Mouse (Mus musculus): ENCODE results near the gene Ccl24.

Gene Ccl24

DNA sequence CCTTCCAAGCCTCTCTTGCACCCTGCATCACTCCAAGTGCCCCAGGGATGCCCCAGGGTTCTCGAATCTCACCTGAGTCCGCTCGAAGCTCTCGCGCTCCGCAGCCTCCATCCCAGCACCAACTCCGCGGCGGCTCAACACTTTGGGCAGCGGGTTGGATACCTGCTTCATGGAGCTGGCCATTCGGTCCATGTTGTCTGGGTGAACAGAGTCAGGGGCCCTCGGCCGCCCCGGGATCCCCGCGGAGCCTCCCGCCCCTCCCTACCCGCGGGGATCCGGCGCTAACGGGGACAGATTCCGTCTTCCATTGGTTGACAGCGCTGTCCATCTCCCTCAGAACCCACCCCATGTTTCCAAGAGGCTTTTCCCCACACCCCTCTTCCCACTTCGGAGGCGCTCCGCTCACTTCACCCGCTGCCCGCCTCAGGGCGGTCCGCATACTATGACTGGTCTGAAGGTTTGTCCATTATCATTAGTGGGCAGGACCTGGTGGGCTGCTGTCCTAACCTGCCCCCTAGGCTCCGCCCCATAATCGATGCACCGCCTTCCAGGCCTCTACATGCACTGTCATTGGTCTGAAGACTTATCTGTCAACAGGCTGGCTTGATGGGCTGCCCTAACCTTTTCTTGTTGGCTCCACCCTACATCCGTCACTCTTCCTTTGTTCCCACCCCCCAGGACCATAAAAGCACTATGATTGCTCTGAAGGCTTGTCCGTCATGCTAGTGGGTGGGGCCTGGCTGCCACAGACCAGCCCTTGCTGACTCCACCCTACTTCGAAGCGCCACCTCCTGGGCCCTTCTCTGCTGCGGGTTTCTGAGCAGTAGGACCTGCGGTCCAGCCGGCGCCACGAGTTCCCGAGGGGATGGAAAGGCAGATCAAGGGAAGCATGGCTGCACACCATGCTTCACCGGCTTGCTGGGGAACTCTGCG is 27.7 kb downstream of the Ccl24 start, which contains the start of gene Hip1:
Gene Hip1, minus strand, starts transcription at position 256 of the 933 bp plus-strand sequence.
- peak; percentile 96 for DNase-seq

- no peak for DNase-seq
These were observed 28.8 kb downstream of the Ccl24 start for GRCm38 (mm10) chr5:135544032-135544558.

- DNase-seq: peak; percentile 27
These were observed 35.0 kb downstream of the Ccl24 start for GRCm38 (mm10) chr5:135537794-135538214.

DNA sequence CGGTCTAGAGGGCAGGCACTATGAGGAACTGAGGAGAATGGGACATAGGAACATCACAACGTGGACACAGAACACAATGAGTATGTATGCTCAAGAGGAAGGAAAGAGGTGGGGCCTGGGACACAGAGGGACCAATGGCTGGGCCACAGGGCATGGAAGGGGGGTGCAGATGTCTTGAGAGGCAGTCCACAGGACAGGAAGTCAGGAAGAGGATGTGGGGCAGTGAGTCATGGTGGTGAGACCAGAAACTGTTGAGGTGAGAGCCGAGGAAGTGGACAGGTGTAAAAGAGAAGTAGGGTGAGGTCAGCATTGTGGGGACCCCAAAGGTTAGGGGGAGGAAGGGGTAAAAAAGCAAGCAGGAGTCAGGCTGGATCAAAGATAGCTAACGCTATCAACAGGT is 35.5 kb downstream of the Ccl24 start:
- peak; percentile 21 for DNase-seq

DNA sequence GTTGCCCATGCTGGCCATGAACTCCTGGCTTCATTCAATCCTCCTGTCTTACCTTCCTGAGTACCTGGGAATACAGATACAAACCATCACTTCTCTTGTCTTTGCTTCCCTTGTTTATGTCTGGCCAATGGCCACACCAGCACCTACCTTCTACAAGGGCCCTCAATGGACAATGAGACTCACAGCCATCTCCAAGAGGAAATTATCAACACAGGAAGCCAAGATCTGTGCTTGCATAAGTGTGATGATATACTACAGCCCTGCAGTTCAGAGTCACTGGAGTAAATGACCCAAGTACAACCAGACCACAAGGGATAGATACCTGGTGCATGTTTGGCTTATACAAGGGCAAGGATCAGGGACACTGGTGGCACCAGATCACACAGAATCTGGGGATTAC is 37.0 kb downstream of the Ccl24 start:
- no peak for DNase-seq

DNA sequence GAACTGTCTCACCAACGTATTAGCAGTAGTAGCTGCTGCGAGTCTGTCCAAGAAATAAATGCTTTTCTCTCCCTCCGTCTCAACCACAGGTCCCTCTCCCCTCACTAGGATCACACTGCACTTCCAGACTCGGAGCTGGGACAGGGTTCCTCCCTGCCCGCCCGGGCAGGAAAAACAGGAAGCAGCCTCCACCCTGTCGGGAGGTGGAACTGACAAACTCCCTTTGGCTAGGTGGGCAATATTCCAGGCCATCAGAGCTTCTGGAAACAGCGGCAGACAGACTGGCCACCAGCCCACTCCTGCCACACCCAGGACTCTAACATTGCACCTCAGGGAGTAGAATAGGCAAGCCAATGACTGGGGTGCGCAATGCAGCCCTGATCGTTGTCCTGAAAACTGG is 39.4 kb downstream of the Ccl24 start:
- DNase-seq: no peak

DNA sequence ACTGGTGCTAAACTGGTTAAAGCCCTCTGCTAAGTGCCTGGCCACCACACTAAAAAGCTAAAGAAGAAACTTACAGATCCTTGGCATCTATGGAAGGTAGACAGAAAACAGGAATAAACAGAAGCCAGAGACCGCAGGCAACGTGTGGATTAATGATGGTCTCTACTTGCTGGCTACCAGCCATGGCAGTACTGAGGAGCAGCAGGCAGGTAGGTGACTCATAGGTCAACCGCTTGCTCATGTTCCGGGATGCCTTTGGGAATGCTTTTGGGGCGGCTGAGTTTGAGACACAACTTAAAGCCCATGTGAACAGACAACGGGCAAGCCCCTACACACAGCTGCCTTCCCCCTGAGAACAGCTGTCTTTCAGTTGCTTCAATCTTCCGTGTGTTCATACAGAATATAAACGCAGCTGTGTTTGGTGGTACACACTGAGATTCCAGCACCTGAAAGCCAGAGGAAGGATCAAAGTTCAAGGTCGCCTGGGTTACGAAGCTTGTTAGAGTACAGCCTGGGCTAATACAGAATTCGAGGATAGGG is 41.5 kb downstream of the Ccl24 start:
- no peak for DNase-seq

GRCm38 (mm10) chr5:135529964-135530363 is 42.9 kb downstream of the Ccl24 start:
- no peak for DNase-seq

DNA sequence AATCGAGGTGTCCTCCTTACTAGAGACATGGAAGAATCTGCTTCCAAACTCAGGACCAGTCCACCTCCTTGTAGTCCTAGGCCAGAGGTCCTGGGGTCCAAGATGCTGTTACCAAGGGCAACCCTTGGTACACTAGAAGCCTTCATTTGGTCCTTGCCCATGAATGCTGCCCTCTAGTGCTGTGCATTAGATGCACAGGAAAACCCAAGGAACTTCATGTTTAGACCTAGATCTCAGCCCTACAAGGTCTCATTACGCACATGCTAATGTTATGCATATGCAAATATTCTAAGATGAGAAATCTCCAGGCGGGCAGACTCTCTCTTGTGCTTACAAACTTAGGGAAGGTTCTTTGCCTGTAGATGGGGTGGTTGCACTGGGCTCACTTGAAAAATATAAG is 43.5 kb downstream of the Ccl24 start:
- no peak for DNase-seq

DNA sequence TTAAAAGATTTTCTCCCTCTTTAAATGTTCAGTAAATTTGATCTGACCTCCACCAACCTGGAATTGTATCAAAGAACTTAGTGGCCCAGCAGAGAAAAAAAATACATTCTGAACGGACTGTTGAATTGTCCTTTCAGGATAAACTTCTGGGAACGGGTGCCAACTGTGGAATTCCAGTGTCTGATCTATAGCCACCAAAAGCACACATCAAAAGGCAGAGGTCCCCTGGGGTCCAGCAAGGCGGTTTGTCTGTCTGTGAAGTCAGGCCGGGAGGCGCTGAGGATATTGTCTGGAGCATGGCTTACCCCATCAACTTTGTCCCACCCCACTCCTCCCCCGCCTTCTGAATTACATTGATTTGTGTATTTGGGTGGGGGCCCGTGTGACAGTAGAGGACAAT is 44.9 kb downstream of the Ccl24 start:
- DNase-seq: no peak

GRCm38 (mm10) chr5:135524660-135525560 is 47.9 kb downstream of the Ccl24 start:
- no peak for DNase-seq

DNA sequence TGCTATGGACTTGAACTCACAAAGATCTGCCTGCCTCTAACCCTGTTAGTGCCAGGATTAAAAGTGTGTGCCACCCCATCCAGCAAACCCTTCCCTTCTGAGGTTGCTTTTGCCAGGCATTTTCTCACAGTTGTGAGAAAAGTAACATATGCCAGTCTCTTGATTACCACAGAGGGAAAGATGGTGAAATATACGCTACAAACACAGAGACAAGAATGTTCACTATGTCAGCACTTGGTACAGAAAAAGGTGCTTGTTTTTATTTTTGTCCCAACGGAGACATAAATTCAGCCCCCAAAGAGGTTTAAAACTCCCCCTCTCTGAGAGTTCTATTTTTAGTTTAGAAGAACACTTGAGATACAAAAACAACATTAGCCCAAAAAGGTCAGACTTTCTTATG is 48.8 kb downstream of the Ccl24 start:
- DNase-seq: no peak

DNA sequence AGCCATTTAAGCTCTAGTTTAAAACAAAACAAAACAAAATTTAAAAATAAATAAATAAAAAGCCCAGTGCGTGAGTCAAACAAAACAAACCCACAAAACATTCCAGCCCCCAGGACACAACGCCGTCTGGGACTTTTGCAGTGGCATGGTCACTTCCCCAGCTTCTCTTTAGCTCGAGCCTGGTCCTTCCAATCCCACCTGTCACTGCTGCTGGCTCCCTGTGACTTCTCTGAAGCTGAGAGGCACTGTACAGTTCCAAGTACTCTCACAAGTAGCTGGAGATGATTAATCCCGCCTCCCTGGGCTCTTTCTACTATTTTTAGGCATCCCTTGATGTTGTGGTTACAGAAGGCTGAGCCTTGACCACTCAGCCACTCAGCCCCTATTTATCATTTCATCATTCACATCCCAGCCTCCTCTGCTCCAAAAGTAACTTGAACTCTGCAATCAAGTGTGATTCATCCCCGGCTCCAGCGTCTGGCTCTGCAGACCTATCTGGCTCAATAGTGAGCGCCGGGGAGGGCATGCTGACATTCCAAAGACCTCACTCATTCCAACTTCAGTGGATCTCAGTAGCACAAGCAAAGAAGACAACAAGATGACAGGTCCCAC is 50.6 kb downstream of the Ccl24 start:
- no peak for DNase-seq

All from thymus, postnatal 14 days (tissue).